Mouse (Mus musculus): Measurements from ENCODE around the gene Tdrd3.

- TF ChIP-seq POLR2A (IDR thresholded peaks at IDR 0.05; ENCODE audit: borderline replicate concordance, insufficient read depth, low read length) = no peak
- TF ChIP-seq CTCF (IDR thresholded peaks at IDR 0.05; ENCODE audit: borderline replicate concordance, insufficient read depth, low read depth, low read length) = peak; percentile 38; the same call in 1 of the 2 replicates
These were observed 35.4 kb downstream of the Tdrd3 start for GRCm38 (mm10) chr14:87451645-87452443.
